Mouse (Mus musculus) E14TG2a.4 (cell line): ENCODE data around the gene Defb19.

ENCODE experiments used
- CTCF ChIP-seq: conservative IDR thresholded peaks from 2 replicates; pipeline ENCODE4 v1.5.1; 2014; ENCODE audit warnings: low read length
- POU5F1 ChIP-seq: IDR thresholded peaks from 2 replicates; pipeline ENCODE4 v1.6.1; 2014; ENCODE audit warnings: low read length, borderline replicate concordance

DNA sequence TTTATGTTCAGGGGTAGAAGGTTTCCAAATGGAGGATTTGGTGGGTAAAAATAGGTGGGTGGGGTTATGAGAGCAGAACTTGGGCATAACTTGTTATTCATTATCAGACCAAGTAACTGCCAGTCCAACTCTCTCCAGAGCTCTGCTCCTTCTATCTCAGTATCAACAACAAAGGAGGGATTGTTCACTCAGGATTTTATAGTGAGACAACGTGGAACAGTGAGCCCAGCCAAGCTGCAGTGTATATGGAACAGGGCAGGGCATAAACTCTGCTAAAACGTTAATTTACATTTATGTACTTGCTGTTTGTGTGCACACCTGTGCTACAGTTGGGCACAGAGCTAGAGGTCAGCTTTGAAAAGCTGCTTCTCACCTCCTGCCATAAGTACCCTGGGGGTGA lies 8.3 kb upstream of the Defb19 start:
- TF ChIP-seq CTCF (no peak), POU5F1 (no peak)
